Mouse (Mus musculus) megakaryocyte, adult 5-6 weeks (primary cell): ENCODE results near the gene Pou3f3. TPM values are rescaled to one million over a fixed set of nuclear protein-coding genes. Genes with fewer than 3 reads are reported as not detected.

ENCODE experiments used
- ATAC-seq: 2 replicates; pipeline ENCODE4 v1.8.0; 2016; ENCODE audit warnings: mild to moderate bottlenecking, inconsistent platforms; ENCODE audit not compliant: poor library complexity, severe bottlenecking
- total RNA-seq, 2 experiments: library from RNA; stranded (forward) in 1 of 2; stranded (reverse) in 1 of 2; fragments of 153-499, 151-499 nt in 1 of 2; fragments of 221-1000, 200-1000 nt in 1 of 2; gene quantifications; 2 replicates each; pipeline versions ENCODE4 v1.2.3 to v1.2.4; 2015 to 2017

Pou3f3 gene
- not detected in 2 replicates for total RNA-seq (2015)
- not detected in 2 replicates for total RNA-seq (2017)

DNA sequence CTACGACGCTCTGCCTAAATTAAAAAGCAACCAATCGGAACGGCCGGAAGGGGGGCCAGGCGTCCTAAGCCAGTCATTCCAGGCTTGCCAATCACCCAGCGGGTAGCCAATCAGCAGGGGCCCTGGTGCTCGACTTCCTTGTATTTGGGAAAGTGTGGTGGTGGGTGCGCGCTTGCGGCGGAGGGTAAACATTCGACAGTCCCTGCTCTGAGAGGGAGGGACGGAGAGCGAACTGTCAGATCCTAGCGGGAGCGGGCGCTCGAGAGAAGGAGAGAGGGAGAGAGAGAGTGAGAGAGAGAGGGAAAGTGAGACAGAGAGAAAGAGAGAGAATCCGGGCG is at the start of gene Pou3f3:
Pou3f3 (plus strand) TSS at position 191 of the 338 bp plus-strand sequence.
- no peak for ATAC-seq

DNA sequence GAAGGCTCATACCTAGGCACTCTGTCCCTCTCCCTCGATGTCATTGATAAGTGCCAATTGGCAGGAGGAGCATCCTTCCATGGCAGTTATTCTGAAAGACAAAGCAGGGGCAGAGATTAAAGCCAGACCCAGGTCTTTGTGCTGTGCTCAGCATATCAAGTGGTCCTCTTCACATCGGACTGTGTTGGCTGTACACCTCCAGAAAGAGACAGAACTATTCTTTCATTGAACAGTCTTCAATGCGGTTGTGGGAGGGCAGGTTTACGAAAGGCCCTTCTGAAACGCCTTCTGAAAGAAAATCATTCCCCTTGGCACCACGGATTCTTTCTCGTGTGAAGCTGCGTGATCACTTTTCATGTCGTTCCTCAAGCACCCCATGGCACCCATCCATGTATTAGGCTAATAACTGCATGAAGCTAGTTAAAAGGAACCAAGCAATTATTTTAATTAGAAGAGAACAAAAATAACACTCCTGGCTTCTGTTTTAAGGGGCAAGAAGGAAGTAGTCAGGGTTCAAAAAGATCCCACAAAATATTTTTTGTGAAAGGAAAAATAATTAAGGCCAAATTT is 47.1 kb upstream of the Pou3f3 start:
- no peak for ATAC-seq

DNA sequence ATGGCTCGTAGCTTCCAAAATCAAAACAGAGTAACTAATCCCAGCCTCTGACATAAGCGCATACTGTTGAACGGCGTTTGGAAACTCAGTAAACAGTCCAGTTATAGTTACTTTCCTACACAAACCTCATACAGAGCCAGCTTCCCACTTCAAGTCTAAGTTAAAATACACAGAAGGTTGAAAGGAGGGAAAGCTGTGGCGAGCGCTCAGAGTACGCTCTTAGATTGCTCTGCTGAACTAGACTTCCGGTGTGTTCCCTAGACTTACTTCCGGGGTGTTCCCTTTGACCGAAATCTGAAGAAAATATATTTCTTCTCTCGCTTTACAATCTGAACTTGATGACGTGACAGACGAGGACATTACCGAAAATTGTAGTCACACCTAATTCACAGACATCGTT is 44.1 kb upstream of the Pou3f3 start:
- ATAC-seq = no peak

DNA sequence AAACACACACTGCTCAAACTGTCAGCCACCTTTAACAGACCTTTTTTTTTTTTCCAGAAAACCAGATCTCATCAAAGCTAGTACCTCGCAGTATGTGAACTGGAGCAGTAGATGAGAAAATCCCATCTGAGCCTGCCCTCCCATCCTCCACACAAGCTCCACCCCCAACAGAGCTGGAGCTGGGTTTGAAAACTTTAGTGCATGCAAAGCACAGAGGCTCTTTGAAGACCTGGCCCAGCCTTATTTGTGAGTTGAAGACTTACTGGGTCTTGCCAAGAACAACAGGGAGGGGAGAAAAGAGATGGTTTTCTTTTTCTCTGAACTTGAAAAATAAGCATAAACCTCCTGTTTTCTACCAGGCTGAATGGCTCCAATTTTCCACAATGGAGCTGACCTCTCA is 28.0 kb upstream of the Pou3f3 start:
- no peak for ATAC-seq

DNA sequence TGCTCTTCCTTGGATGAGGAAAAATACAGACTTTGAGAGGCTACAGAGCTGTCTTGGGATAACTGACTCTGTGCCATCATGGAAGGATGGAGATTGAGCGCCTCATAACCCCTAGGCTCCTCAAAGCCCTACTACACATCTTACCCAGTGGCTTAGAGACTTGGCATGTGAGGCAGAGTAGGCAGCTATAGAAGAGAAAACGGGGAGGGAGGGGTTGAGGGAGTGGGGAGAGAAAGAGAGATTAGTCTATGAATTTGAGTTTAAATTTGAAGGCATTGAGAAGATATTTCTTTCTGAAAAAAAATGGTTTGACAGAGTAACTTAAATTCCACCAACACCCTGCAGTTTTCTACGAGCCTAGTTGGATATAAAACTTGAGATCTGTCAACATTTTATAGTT is 14.9 kb upstream of the Pou3f3 start:
- ATAC-seq = no peak

DNA sequence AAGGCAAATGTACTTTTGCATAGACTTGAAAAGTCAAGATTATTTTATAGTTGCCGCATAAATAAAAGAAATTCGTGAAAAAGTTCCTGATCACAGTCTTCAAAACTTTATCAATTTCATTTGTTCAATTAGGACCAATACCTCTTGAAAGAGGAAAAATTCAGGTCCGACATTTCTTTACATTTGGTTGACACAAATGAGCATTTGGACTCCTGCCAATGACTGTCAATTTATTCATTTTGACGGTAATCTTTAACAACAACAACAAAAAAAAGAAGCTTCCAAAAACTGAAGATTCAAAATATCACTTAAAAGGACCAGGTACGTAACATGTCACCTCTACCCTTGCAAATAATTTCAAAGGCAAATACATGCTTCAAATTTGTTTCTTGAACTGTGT is 13.8 kb upstream of the Pou3f3 start:
- no peak for ATAC-seq

DNA sequence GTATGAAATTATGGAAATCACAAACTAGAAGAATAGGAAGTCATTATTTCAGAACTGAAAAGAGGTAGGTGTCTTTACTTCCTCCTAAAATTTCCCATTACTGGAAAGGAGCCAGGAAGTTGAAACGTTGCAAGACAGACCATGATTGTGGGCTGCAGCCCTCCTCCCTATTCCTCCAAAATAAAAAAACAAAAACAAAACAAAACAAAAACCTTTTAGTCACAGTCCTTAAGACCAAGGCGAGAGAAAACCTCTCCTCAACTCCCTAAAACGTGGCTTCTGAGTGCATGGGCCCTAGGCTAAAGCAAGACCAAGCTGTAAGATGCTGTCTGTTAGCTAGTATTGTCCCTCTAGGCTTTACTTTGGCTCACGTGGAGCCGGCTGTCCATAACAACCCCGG is 11.7 kb upstream of the Pou3f3 start:
- ATAC-seq = no peak

DNA sequence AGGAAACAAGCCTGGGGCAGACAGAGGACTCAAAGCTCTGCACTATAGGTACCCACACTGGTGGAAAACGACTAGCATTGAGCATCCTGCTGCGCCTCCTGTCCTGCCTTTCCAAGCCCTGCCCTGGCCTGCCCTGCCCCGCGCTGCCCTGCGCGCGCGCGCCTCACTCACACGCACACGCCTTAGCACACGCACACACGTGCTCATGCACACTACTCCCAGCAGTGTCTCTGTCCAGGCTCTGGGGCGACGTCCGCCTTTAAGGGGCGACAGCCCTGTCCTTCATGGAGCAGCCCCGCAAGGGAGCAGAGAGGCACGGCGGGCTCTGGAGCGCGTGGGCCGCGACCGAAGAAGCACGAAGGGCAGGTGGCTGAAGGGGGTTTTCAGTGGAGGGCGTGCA is 11.2 kb upstream of the Pou3f3 start:
- no peak for ATAC-seq

DNA sequence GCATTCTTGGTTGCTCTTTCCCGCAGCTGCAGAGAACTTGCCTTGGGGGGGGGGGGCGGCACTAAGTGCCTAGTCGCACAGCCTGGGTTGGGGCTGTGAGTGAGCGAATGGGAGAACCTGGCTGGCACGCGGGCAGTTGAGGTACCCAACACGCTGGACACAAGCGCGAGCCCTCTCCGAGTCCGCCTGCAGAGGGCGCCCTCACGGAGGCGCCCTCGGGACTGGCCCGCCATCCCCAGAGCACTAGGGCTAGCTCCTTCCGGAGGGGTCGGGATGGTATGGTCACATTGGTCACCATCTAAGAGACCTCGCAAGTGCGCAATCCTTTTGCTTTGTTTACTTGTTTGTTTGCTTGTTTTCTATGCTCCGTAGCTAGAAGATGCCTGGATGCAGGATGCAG is 10.8 kb upstream of the Pou3f3 start:
- no peak for ATAC-seq

DNA sequence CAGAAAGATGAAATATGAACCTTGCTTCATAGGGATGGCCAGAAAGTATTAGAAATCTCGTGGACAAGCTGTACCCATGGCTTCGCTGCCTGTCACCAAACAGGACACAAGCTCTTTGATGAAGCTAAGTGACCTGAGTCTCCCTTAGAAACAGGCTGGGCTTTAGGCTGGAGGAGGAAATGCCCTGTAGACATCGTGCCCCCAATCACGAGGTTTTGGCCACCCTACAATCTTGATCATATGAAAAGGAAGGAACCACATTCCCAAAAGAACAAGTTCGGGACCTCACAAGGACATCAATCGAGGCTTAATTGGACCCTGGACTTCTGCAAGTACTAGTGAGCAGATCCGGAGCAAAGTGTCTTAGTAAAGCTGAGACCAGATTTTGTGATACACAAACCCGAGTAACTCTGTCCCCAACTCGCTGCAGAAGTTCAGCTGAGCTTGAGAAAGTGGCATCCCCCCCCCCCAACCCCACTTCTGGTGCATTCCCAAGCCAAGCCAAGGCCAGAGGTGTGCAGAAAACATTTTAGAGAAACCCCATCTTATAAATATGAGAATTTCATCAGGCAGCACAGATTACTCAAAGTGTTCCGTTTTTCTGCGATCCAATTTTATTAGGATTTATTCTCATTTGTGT is 10.1 kb upstream of the Pou3f3 start:
- ATAC-seq = no peak

DNA sequence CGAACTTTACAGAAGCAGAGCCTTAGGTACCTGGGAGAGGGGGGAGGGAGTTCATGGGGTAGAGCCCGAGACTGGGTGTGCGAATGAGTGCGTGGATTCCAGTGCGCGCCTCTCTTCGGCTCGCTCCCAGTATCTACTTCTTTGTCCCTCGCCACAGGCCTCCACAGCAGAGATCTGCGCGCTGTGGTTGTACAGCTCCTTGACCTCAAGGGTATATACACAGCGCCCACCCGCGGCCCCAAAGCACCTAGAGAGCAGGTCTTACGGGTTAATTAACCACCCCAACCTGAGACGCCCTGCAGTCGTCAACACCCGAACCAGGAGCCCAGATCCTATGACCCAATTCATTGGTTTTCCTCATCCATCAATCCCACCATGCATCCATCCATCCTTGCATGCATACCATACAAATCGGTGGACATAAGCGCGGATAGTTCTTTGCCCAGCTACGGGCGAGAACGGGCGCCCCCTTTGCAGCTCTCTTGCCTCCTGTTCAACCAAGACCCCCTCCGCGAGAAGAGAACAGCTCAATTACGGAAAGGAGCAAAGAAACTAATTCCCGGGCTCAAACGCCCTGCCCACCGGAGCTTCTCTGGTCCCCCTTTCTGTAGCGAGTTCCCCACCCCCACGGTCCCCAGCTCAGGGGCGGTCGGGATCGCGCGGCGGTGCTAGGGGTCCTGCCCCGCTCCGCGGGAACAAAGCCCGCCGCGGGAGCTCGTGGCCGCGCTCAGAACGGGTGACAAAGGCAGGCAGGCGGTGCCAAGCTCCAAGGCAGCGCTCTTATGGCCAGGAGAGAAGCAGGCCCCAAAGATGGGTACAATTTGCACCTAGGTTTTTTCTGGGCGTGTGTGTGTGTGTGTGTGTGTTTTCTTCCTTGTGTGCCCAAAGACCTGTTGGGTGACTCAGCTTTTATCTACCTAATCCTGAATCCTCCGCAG is 9.1 kb upstream of the Pou3f3 start:
- ATAC-seq = no peak

DNA sequence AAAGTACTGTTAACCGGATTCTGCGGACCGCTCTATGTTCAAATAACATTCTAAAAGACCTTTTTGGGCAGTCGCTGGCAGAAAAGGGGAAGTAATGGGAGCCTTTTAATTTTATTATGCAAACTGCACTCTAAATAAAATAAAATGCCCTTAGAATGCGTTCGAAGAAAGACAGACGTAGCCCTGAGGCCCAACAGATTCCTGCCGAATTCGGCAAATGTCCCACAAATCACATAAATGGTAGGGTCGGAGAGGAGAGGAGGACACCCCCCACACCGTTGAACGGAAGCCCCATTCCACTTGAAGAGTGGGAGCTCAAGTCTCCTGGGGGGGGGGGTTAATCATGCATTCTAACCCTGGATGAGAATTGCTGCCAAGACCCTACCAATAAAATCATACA is 8.3 kb upstream of the Pou3f3 start:
- no peak for ATAC-seq

DNA sequence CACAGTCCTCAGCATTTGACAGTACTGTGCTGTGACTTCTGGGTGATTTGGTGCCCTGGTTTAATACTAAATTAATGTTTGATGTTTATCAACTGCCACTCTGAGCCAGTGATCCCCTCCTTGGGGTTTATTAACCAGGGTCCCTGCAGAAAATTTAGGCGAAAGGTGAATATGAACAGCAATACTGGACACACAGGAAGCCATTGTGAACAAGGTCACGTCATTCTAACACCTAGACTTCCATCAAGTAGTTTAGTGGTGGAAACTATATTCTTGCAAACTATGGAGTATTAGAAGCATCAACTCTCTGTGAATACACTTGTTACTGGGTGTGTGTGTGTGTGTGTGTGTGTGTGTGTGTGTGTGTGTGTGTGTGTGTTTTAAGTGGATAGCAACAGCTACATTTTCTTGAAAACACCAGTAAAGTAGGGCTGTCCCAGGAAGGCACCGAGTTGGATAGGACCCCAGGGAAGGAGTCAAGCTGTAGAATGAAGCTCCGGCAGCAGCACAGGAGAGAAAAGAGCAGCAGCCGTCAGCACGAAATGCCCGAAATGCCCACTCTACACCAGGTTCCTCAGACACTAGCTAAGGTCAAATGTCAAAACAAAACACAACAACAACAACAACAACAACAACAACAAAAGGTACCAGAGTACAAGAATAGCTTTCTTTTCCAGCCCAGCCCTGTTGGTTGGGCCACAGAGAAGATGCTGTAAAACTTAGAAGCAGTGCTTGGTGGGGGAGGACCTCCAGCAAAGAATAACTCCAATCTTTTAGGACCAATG is 7.6 kb upstream of the Pou3f3 start:
- no peak for ATAC-seq

DNA sequence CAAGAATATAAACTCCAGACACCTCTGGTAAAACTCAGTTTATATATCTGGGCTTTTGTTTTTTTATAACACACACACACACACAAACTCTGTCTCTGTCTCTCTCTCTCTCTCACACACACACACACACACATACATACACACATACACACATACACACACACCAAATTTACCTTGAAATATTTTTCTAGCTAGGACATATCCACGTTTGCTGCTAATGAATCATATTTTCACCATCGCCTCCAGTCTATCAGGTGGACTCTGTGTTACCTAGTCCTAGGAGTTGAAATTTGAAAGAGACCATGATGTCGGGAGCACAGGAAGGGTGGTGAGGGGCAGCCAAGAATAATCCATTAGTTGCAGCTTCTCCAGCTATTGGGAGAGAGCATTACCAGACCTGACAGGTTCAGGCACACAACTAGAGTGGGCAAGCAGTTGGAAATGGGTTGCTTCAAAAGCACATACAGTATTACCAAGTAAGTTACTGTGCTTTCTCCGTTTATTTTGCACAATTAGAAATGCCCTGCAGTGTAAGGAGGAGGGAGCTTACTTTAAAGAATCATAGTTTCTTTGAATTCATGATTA is 6.9 kb upstream of the Pou3f3 start:
- ATAC-seq = no peak

DNA sequence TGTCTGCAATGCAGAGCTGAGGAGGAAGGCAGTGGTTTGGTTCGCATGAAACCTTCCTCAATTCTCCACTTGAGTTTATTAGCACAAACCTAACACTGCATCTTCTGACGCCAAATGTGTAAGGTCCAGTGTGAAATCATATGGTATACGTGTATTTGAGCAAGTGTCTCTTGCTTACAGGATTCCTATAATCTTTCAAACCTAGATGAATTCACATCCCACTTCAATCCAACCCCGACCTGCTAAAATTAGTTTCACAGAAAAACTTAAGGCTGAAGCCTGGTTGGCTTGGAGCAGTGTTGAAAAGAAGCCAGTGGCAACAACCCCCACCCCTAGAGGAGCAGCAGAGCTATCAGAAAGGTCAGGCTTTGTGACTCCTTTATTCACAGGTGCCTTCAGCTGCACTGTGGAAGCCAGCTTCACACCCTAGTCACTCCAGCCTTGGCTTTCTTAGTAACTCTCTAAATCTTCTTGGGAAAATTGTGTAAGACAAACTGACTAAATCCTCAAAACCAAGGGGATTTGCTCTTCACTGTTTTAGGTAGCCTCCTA is 5.5 kb upstream of the Pou3f3 start:
- no peak for ATAC-seq

DNA sequence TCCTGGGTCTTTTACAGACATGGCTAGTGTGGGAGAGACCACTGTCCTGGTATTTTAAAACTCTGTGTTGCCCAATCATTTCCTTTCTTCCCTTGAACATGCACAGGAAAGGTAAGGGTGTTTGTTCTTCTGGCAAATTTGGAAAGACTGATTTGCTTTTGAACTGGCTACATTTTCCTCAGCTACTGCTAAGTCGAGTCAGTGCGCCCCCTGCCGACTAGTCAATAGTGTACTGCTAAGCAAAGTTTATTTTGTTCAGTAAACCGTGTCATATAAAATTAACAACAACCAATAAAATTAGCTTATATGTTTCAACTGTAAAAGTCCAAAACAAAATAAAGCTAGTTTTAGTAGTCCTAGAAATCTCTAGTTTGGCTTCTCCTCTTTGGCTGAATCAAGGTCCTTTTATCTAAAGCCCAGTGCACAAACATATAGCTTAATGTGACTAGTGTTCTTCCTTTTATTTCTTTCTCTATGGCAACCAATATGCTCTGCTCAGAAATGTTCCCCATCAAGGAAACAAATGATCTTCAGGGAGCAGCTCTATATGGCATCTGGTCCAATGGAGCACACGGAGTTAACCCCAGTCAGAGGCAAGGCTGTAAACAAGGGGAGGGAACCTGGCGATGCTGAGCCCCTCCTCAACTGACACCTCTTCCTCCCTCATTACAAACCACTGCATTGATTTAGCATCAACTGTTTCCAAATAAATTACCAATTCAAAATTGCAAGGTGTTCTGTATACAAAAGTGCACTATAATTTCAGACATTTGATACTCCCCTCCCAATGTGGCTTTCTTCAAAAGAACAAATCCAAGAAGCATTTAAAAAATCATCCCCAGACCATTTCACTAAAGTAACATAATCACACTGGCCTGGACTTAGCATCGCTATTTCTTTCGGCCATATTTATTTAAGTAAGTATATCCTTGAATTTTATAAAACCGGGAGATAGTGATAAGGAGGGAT is 4.1 kb upstream of the Pou3f3 start:
- ATAC-seq = no peak

DNA sequence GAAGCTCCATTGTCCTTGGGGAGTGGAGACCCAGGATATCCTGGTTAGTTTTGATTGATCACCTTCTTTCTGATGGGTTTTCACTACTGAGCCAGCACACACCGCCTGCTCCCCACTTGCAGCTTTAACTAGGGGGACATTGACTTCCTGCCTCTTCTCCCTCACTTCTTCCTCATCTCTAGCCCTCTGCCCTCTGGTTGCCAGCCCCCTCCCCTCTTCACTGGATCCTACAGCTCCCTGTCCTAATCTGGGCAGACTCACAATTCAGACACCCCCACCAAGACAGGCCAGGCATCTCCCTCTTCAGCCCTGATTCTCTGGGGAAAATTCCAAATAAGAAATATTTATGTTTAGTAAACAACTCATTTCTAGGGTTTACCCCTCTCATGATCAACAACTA is 3.3 kb upstream of the Pou3f3 start:
- ATAC-seq = no peak

DNA sequence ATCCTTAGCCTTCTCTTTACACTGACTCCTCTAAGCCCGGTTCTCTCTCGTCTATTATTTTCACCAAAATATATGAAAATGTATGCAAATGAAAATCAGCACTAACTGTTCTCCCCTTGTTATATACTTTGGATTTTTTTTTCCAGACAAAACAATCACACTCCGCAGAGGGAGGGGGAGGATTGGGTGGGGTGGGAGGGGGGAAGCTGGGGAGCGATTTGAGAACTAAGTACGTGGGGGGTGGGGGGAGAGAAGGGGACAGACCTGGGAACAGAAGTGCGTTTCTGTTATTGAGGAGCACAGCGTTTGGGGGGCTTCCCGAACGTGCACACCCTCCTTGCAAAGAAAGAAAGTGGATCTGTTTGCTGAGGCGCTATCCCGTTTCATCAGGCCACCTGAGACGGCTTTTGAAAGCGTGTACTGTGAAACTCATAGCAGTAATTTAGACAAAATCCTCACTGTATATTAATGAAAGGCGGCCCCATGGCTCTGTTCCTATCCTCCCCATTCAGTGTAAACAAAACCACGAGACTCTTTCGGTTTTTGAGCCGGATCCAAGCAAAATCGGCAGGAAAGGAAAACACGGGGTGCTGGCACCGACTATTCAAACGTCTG is 2.4 kb upstream of the Pou3f3 start:
- no peak for ATAC-seq

DNA sequence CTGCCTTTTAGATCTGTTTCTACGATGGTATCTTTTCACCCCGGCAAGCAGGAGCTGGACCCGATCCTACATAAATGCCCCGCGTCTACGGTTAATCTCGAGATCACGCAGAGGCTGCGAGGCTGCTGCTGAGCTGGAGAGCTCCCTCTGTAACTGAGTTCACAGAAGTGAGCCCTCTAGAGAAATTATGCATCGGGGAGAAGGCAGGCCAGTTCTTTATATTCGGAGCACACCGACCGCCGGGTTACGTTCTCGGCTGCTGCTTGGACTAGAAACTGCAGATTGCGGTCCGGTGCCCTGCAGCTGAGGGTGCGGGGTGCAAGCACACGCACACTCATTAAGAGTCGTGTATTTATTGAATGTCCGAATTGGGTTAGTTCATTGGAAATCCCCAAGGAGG is 1.7 kb upstream of the Pou3f3 start:
- no peak for ATAC-seq
